ENCODE assay signal across 8 mouse cellular contexts in the genomic region with DNA sequence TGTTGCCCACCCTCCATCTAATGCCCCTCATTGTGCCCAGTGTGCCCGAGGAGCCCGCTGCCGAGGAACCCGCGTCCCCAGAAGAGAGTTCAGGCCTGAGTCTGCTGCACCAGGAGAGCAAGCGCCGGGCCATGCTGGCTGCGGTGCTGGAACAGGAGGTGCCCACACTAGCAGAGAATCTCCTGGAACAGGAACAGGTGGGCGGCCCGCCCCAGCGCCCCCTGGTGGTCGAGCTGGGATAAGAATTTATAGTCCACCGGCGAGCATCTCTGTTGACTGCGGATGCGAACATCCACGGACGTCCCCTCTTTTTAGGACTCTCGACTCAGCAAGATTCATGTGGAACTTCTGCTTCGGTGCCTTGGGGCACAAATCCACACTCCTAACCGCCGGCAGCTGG. TPM values are rescaled to one million over a fixed set of nuclear protein-coding genes. Genes with fewer than 3 reads are reported as not detected.
A peak's percentile ranks its signal among the peaks of the same experiment; 100 is the strongest.
DNase-seq lines count a peak whose midpoint lies in the region; ATAC-seq lines count a peak whose summit lies in the region.

No protein-coding gene starts in this region.

- intact Hi-C loops in gastrocnemius, postnatal 36 days (cut with DNase I): loop anchor here (1.0 kb wide), 1 partner anchor 241 kb away; no protein-coding TSS in a partner anchor
- intact Hi-C loops in left cerebral cortex, postnatal 14 days (cut with DNase I): loop anchor here (5.0 kb wide), 2 partner anchors 33 to 47 kb away; no protein-coding TSS in a partner anchor

- no peaks in the 10 kb centered on the region for H3K36me3 ChIP-seq in intestine, embryonic 15.5 days

- ATAC-seq in intestine, embryonic 15.5 days: peak; percentile 67
- ATAC-seq in megakaryocyte-erythroid progenitor cell, adult 5-6 weeks (replicated peaks; ENCODE audit: low FRiP score, low TSS enrichment, poor library complexity, severe bottlenecking): peak; percentile 22; the same call in 1 of the 2 replicates

- WGBS in intestine, embryonic 15.5 days: 4% methylated on average over 22 of the region's 22 CpGs

- H3K9me3 ChIP-seq in intestine, embryonic 15.5 days: no peaks in the 10 kb centered on the region

- peak overlapping the region; percentile 37 for H3K4me3 ChIP-seq in intestine, embryonic 15.5 days (replicated peaks)

- H3K4me2 ChIP-seq in intestine, embryonic 15.5 days (replicated peaks): peak overlapping the region; percentile 77

- H3K27ac ChIP-seq in intestine, embryonic 15.5 days: no peak overlapping the region

- peaks cover 12% of the 10 kb centered on the region for H3K4me1 ChIP-seq in intestine, embryonic 15.5 days (replicated peaks)

- peak; percentile 80 to 86 for DNase-seq in adrenal gland, adult 18-20 months (ENCODE audit: low spot score in 2 of 2)
- peak; percentile 78 for DNase-seq in embryo, embryonic 11 days
- peak; percentile 84 to 87 for DNase-seq in gastrocnemius, postnatal 36 days
- DNase-seq in left cerebral cortex, postnatal 14 days (ENCODE audit: low spot score in 2 of 2): peak; percentile 82 to 83
- peak; percentile 82 for DNase-seq in right cerebral cortex, postnatal 14 days
- DNase-seq in urinary bladder, postnatal 25 days (ENCODE audit: low spot score): peak; percentile 93

- peak overlapping the region; percentile 32; the same call in 1 of the 2 replicates for H3K9ac ChIP-seq in intestine, embryonic 15.5 days

- H3K27me3 ChIP-seq in intestine, embryonic 15.5 days (replicated peaks): peaks cover 53% of the 10 kb centered on the region

RNA-seq across cellular contexts. Expression of gene Map3k6, which starts 10.0 kb away (rescaled TPM):
- total RNA-seq in adrenal gland, adult 18-20 months (2021): 10 to 100 TPM; 30.7 to 34.2 TPM
- 10 to 100 TPM in 1 of 2 experiments, 1 to 10 TPM in 1; 7.1 to 10.4 TPM for total RNA-seq in gastrocnemius, postnatal 36 days (2021)
- polyA plus RNA-seq in intestine, embryonic 15.5 days (2015; fragmentation: Nextera tagmentation; extraction: Ambion mirVana): 3.0 and 3.2 TPM in 2 replicates
- total RNA-seq in left cerebral cortex, postnatal 14 days (2021): 1 to 10 TPM; 2.3 to 5.8 TPM
- total RNA-seq in megakaryocyte-erythroid progenitor cell, adult 5-6 weeks (2014; fragmentation: Nextera tagmentation): 10.6 and 15.9 TPM in 2 replicates
- 6.9 and 7.0 TPM in 2 replicates for total RNA-seq in megakaryocyte-erythroid progenitor cell, adult 5-6 weeks (2017)

RNA-seq across cellular contexts. Expression of gene Sytl1, which starts 12.3 kb away (rescaled TPM):
- 1 to 10 TPM; 1.2 to 1.5 TPM for total RNA-seq in adrenal gland, adult 18-20 months (2021)
- total RNA-seq in gastrocnemius, postnatal 36 days (2021): under 1 TPM in 1 of 2 experiments, not detected in 1; 0.64 TPM
- 2.7 and 3.0 TPM in 2 replicates for polyA plus RNA-seq in intestine, embryonic 15.5 days (2015; fragmentation: Nextera tagmentation; extraction: Ambion mirVana)
- total RNA-seq in left cerebral cortex, postnatal 14 days (2021): under 1 TPM in 1 of 2 experiments, not detected in 1; 0.51 TPM
- total RNA-seq in megakaryocyte-erythroid progenitor cell, adult 5-6 weeks (2014; fragmentation: Nextera tagmentation): 0.44 and 1.6 TPM in 2 replicates
- total RNA-seq in megakaryocyte-erythroid progenitor cell, adult 5-6 weeks (2017): 1.9 TPM in 1 of 2 replicates, not detected in the other

RNA-seq across cellular contexts. Expression of gene Tmem222, which starts 27.0 kb away (rescaled TPM):
- 10 to 100 TPM; 55.5 to 61.6 TPM for total RNA-seq in adrenal gland, adult 18-20 months (2021)
- total RNA-seq in gastrocnemius, postnatal 36 days (2021): 10 to 100 TPM; 20.9 to 22.5 TPM
- polyA plus RNA-seq in intestine, embryonic 15.5 days (2015; fragmentation: Nextera tagmentation; extraction: Ambion mirVana): 68.7 and 72.2 TPM in 2 replicates
- 10 to 100 TPM; 81.7 to 87.9 TPM for total RNA-seq in left cerebral cortex, postnatal 14 days (2021)
- total RNA-seq in megakaryocyte-erythroid progenitor cell, adult 5-6 weeks (2014; fragmentation: Nextera tagmentation): 38.1 and 66.4 TPM in 2 replicates
- 18.2 and 19.2 TPM in 2 replicates for total RNA-seq in megakaryocyte-erythroid progenitor cell, adult 5-6 weeks (2017)

RNA-seq across cellular contexts. Expression of gene Gpr3, which starts 38.3 kb away (rescaled TPM):
- total RNA-seq in adrenal gland, adult 18-20 months (2021): 1 to 10 TPM in 1 of 2 experiments, under 1 TPM in 1; 0.26 to 1.2 TPM
- total RNA-seq in gastrocnemius, postnatal 36 days (2021): not detected
- polyA plus RNA-seq in intestine, embryonic 15.5 days (2015; fragmentation: Nextera tagmentation; extraction: Ambion mirVana): 0.06 and 0.14 TPM in 2 replicates
- total RNA-seq in left cerebral cortex, postnatal 14 days (2021): 1 to 10 TPM; 7.4 to 10.0 TPM
- total RNA-seq in megakaryocyte-erythroid progenitor cell, adult 5-6 weeks (2014; fragmentation: Nextera tagmentation): not detected in 2 replicates
- not detected in 2 replicates for total RNA-seq in megakaryocyte-erythroid progenitor cell, adult 5-6 weeks (2017)

RNA-seq across cellular contexts. Expression of gene Cd164l2, which starts 38.7 kb away (rescaled TPM):
- 1 to 10 TPM; 1.1 to 2.6 TPM for total RNA-seq in adrenal gland, adult 18-20 months (2021)
- total RNA-seq in gastrocnemius, postnatal 36 days (2021): under 1 TPM in 1 of 2 experiments, not detected in 1; 0.27 TPM
- polyA plus RNA-seq in intestine, embryonic 15.5 days (2015; fragmentation: Nextera tagmentation; extraction: Ambion mirVana): 2.7 and 2.8 TPM in 2 replicates
- 1 to 10 TPM; 2.4 to 4.1 TPM for total RNA-seq in left cerebral cortex, postnatal 14 days (2021)
- total RNA-seq in megakaryocyte-erythroid progenitor cell, adult 5-6 weeks (2014; fragmentation: Nextera tagmentation): not detected in 2 replicates
- not detected in 2 replicates for total RNA-seq in megakaryocyte-erythroid progenitor cell, adult 5-6 weeks (2017)
